Mouse (Mus musculus) frontal cortex, postnatal 36 days (tissue): ENCODE results near the gene Ptprg.
"Not testable (repeated sequence)": the region's sequence is repeated elsewhere in the genome, so short reads cannot be mapped to it uniquely, and the experiment has no call there.

ENCODE experiments used
- DNase-seq, 2 experiments: peaks; one replicate each; pipeline ENCODE4 v3.0.0; 2022; ENCODE audit warnings: low spot score in 2 of 2

The Ptprg gene

GRCm38 (mm10) chr14:11962101-11962500 is 408.8 kb downstream of the Ptprg start:
- no peak for DNase-seq

- no peak for DNase-seq
Observed at GRCm38 (mm10) chr14:11962561-11962960, 409.2 kb downstream of the Ptprg start.

- no peak for DNase-seq
Observed at GRCm38 (mm10) chr14:11963791-11964190, 410.5 kb downstream of the Ptprg start.

- not testable (repeated sequence) for DNase-seq
Observed at GRCm38 (mm10) chr14:11964326-11964725, 411.0 kb downstream of the Ptprg start.

GRCm38 (mm10) chr14:11965878-11966277 is 412.5 kb downstream of the Ptprg start:
- no peak for DNase-seq

GRCm38 (mm10) chr14:11981764-11982163 is 428.4 kb downstream of the Ptprg start:
- no peak for DNase-seq

- no peak for DNase-seq
Observed at GRCm38 (mm10) chr14:11983031-11983430, 429.7 kb downstream of the Ptprg start.

GRCm38 (mm10) chr14:11984086-11984485 is 430.8 kb downstream of the Ptprg start:
- DNase-seq, result no peak

- DNase-seq, result no peak
Observed at GRCm38 (mm10) chr14:11988975-11989374, 435.6 kb downstream of the Ptprg start.

- DNase-seq, result no peak
Observed at GRCm38 (mm10) chr14:11991151-11991550, 437.8 kb downstream of the Ptprg start.

- DNase-seq, result no peak
Observed at GRCm38 (mm10) chr14:11992111-11992510, 438.8 kb downstream of the Ptprg start.

- no peak for DNase-seq
Observed at GRCm38 (mm10) chr14:11992534-11992933, 439.2 kb downstream of the Ptprg start.

- no peak for DNase-seq
Observed at GRCm38 (mm10) chr14:11997555-11997954, 444.2 kb downstream of the Ptprg start.

GRCm38 (mm10) chr14:11998464-11998863 is 445.1 kb downstream of the Ptprg start:
- DNase-seq, result no peak

- peak; percentile 31 to 61 for DNase-seq
Observed at GRCm38 (mm10) chr14:12004061-12004460, 450.7 kb downstream of the Ptprg start.

GRCm38 (mm10) chr14:12011766-12012165 is 458.4 kb downstream of the Ptprg start:
- no peak for DNase-seq

- no peak for DNase-seq
Observed at GRCm38 (mm10) chr14:12025812-12026728, 472.7 kb downstream of the Ptprg start.

- DNase-seq, result no peak
Observed at GRCm38 (mm10) chr14:12027247-12027646, 473.9 kb downstream of the Ptprg start.

- no peak for DNase-seq
Observed at GRCm38 (mm10) chr14:12029926-12030325, 476.6 kb downstream of the Ptprg start.

- DNase-seq, result no peak
Observed at GRCm38 (mm10) chr14:12036530-12037283, 483.4 kb downstream of the Ptprg start.

- no peak for DNase-seq
Observed at GRCm38 (mm10) chr14:12039743-12040142, 486.4 kb downstream of the Ptprg start.

GRCm38 (mm10) chr14:12041566-12041965 is 488.2 kb downstream of the Ptprg start:
- no peak for DNase-seq
